Mouse (Mus musculus) liver, embryonic 15.5 days (tissue): ENCODE measurements around the gene Defb33. TPM values are rescaled to one million over a fixed set of nuclear protein-coding genes. Genes with fewer than 3 reads are reported as not detected.

Experiments used
- ATAC-seq: fragments of 200-750 bp; cut with Nextera tagmentation; 2 replicates; pipeline ENCODE4 v1.8.0; 2017; ENCODE audit warnings: moderate number of reproducible peaks, mild to moderate bottlenecking, moderate library complexity; ENCODE audit not compliant: insufficient read depth
- H3K27ac ChIP-seq: fragments of 300-500 bp; sonication (generic); replicated peaks from 2 replicates; pipeline ENCODE4 v1.5.1; 2015; ENCODE audit warnings: mild to moderate bottlenecking, inconsistent platforms
- H3K27me3 ChIP-seq: fragments of 300-500 bp; sonication (generic); 2 replicates; pipeline ENCODE4 v1.6.1; 2015; ENCODE audit warnings: mild to moderate bottlenecking, inconsistent platforms
- H3K36me3 ChIP-seq: fragments of 300-500 bp; sonication (generic); replicated peaks from 2 replicates; pipeline ENCODE4 v1.6.1; 2015; ENCODE audit warnings: moderate library complexity, mild to moderate bottlenecking, inconsistent platforms
- H3K4me1 ChIP-seq: fragments of 300-500 bp; sonication (generic); replicated peaks from 2 replicates; pipeline ENCODE4 v1.6.1; 2015; ENCODE audit warnings: inconsistent platforms
- H3K4me2 ChIP-seq: fragments of 300-500 bp; sonication (generic); 2 replicates; pipeline ENCODE4 v1.6.1; 2015; ENCODE audit warnings: moderate library complexity, mild to moderate bottlenecking, inconsistent platforms
- H3K4me3 ChIP-seq: fragments of 300-500 bp; sonication (generic); replicated peaks from 2 replicates; pipeline ENCODE4 v1.5.1; 2015; ENCODE audit warnings: mild to moderate bottlenecking, inconsistent platforms
- H3K9ac ChIP-seq: fragments of 300-500 bp; sonication (generic); 2 replicates; pipeline ENCODE4 v1.6.1; 2015; ENCODE audit warnings: moderate library complexity, mild to moderate bottlenecking, inconsistent platforms
- H3K9me3 ChIP-seq: fragments of 300-500 bp; sonication (generic); replicated peaks from 2 replicates; pipeline ENCODE4 v1.6.1; 2016; ENCODE audit warnings: inconsistent platforms
- WGBS: fragments of 180-500 bp; shearing (Covaris S2); methylation state at CpG from one replicate; pipeline ENCODE4 v1.1.7; 2015; ENCODE audit warnings: mixed read lengths; ENCODE audit not compliant: insufficient replicate concordance; 5-methylcytosine and 5-hydroxymethylcytosine counted together
- polyA plus RNA-seq: library from polyadenylated mRNA; unstranded; fragments of >200 nt; fragmentation: Nextera tagmentation; extraction: Ambion mirVana; gene quantifications from 2 replicates; pipeline ENCODE4 v1.2.1, GENCODE M21; 2015

The Defb33 gene
- polyA plus RNA-seq, result not detected in 2 replicates

DNA sequence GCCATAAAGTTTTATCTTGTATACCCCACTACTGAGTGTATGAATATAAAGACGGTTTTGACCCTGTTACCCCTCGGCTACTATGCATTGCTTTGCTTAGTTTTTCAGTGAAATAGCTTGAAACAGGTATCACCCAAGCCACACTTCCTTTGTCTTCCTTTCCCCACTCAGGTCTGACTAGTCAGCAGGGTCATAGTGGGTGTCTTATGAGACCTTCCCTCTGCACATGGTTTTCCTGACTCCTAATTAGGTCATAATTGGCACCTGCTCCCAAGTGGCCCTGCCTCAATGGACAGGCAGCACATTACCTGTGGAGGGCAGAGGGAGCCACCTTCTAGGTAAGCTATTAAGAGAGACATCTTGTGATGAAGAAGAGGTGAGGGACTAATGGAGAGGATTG, at the start of gene Defb33:
Gene Defb33 (plus strand): TSS at position 301 of the 400 bp plus-strand sequence.
- no peak within 1 kb of the TSS for H3K27ac ChIP-seq
- no peaks in the 10 kb centered on the region for H3K36me3 ChIP-seq
- H3K4me2 ChIP-seq, result no peak within 1 kb of the TSS
- whole genome bisulfite sequencing, result 55% methylated on average over 2 of the region's 2 CpGs
- H3K27me3 ChIP-seq, result no peaks in the 10 kb centered on the region
- no peaks in the 10 kb centered on the region; the same call in 1 of the 2 replicates for H3K9me3 ChIP-seq
- no peak within 1 kb of the TSS for H3K4me3 ChIP-seq
- ATAC-seq, result no peak
- H3K9ac ChIP-seq, result no peak within 1 kb of the TSS
- H3K4me1 ChIP-seq, result no peaks in the 10 kb centered on the region

DNA sequence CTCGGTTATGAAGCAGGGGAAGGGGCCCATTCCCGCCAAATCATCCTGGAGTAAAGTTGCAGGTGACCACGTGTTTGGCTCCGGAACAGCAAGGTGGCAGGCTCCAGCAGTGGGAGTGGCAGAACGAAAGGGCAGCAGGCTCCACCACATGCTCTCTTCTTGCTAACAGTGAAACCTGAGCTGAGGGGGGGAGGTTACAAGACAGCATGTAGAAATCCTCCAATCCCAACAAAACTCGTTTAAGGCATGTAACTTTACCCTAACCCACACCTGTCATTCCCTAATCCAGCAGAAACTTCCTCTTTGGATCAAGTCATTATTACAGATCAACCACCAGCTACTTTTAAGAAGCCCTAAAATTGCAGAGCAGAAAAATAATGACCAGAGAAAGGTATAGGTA, 17.9 kb upstream of the Defb33 start:
- H3K4me1 ChIP-seq, result no peaks in the 10 kb centered on the region
- no peaks in the 10 kb centered on the region for H3K27me3 ChIP-seq
- H3K9me3 ChIP-seq, result no peaks in the 10 kb centered on the region
- H3K9ac ChIP-seq, result no peak overlapping the region
- H3K4me3 ChIP-seq, result no peak overlapping the region
- WGBS, result 32% methylated on average over 6 of the region's 6 CpGs
- ATAC-seq, result no peak
- H3K36me3 ChIP-seq, result no peaks in the 10 kb centered on the region
- no peak overlapping the region for H3K4me2 ChIP-seq
- H3K27ac ChIP-seq, result no peak overlapping the region

DNA sequence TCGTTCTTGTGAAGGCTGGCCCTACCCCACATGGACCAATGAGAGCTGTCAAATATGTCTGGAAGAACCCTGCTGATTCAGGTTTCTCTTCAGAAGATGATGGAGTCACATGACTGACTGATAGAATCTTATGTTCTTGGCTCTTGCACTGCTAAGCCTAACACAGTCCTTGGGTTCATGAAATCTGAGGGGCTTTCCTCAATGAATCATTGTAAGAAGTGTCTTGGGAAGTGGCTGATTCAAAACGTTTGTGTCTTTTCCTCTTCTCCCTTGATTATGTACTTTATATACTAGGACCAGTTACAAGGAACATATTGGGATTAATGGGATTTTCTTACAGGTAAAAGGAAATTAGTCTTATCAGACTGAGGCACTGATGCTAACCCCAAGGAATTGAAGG, 10.1 kb downstream of the Defb33 start, which contains the start of gene Gm15056:
Gene Gm15056 (minus strand): TSS at position 101 of the 400 bp plus-strand sequence.
- H3K4me3 ChIP-seq, result no peak within 1 kb of the TSS
- no peak for ATAC-seq
- H3K4me2 ChIP-seq, result no peak within 1 kb of the TSS
- H3K4me1 ChIP-seq, result no peaks in the 10 kb centered on the region
- H3K27me3 ChIP-seq, result no peaks in the 10 kb centered on the region
- no peaks in the 10 kb centered on the region for H3K36me3 ChIP-seq
- H3K27ac ChIP-seq, result no peak within 1 kb of the TSS
- H3K9me3 ChIP-seq, result no peaks in the 10 kb centered on the region
- no peak within 1 kb of the TSS for H3K9ac ChIP-seq
- 15% methylated on average over 2 of the region's 2 CpGs for WGBS

DNA sequence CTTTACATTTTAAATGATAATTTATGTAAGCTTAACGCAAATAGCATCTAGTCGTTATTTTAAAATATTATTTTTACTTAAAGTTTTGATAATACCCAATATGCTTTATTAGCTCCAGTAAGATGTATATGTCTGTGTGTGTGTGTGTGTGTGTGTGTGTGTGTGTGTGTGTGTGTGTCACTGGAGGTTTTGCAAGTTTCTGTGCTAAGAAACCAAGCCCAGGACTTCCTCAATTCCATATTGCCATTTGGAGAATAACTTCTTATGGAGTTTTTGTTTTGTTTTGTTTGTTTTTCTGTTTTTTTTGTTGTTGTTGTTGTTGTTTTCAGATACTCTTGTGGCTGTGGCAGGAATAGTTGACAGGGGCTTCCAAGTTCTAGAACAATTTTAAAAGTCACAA, 14.7 kb downstream of the Defb33 start:
- Histone ChIP-seq H3K27ac (no peak overlapping the region), H3K4me1 (no peaks in the 10 kb centered on the region), H3K9ac (no peak overlapping the region), H3K4me3 (no peak overlapping the region), H3K4me2 (no peak overlapping the region), H3K9me3 (no peaks in the 10 kb centered on the region), H3K36me3 (no peaks in the 10 kb centered on the region), H3K27me3 (no peaks in the 10 kb centered on the region)
- ATAC-seq, result no peak
- WGBS, result 64% methylated on average over 2 of the region's 2 CpGs

DNA sequence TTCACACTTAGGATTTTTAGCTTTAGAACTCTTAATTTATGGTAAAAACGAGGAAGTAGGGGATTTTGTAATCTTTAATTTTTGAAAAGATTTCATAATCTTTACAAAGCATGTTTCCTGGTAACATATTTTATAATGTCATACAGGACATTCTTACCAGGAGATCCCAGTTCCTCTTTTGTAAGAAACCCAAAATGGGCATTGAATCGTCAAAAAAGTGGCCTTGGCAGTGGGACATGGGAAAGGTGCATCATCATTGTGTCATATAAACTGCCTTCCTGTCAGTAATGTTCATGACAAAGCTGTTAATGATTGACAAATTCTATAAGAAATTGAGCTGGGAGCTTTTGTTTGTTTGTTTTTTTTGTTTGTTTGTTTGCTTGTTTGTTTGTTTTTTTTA, 15.8 kb downstream of the Defb33 start:
- Histone ChIP-seq H3K27me3 (no peaks in the 10 kb centered on the region), H3K4me1 (no peaks in the 10 kb centered on the region), H3K9me3 (no peaks in the 10 kb centered on the region), H3K36me3 (no peaks in the 10 kb centered on the region), H3K4me2 (no peak overlapping the region), H3K27ac (no peak overlapping the region), H3K4me3 (no peak overlapping the region), H3K9ac (no peak overlapping the region)
- 31% methylated on average over 2 of the region's 2 CpGs for WGBS
- ATAC-seq, result no peak

DNA sequence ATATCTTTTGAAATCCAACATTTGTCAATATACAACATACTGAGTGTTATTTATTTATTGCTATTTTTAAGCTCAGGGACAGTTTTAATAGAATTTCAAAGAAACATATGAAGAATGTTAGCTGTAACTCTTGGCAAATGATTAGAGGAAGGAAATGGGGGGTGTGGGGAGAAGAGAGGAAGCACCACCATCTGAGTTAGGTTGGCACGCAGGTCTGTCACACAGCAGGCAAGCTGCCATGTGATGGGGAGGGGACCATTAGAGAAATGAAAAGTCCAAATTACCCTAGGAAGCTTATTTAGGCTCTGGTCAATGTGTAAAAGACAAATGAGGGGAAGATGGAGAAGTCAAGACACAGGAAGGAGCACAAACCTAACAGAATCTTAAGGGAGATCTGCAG, 19.8 kb downstream of the Defb33 start:
- Histone ChIP-seq H3K36me3 (no peaks in the 10 kb centered on the region), H3K4me2 (no peak overlapping the region), H3K4me3 (no peak overlapping the region), H3K27ac (no peak overlapping the region), H3K9me3 (no peaks in the 10 kb centered on the region), H3K27me3 (no peaks in the 10 kb centered on the region), H3K9ac (no peak overlapping the region), H3K4me1 (no peaks in the 10 kb centered on the region)
- ATAC-seq, result no peak
- WGBS, result 46% methylated on average over 1 of the region's 1 CpGs

DNA sequence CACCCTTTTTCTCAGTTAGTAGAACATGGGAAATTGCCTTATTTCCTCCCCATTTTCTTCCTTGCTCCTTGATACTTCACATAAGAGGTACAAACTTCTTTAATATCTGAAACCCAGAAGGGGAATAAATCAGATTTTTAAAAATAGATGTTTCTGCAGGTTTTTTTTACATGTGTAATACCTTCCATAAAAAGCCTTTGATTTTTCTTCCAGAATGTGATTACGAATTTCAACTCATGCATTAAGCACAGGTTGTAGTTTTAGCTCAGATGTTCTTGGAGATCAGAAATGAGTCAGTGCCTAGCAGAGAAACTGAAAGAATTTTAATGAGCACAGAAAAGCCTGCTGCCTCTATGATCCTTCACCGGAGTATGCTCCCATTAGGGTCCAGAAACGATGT, 29.5 kb downstream of the Defb33 start, which contains the start of gene Gm6040:
Gene Gm6040 (minus strand): TSS at position 101 of the 400 bp plus-strand sequence.
- H3K27me3 ChIP-seq, result no peaks in the 10 kb centered on the region
- no peak within 1 kb of the TSS for H3K9ac ChIP-seq
- no peak within 1 kb of the TSS for H3K4me3 ChIP-seq
- no peak within 1 kb of the TSS for H3K4me2 ChIP-seq
- no peaks in the 10 kb centered on the region for H3K36me3 ChIP-seq
- WGBS, result 47% methylated on average over 3 of the region's 3 CpGs
- no peaks in the 10 kb centered on the region for H3K4me1 ChIP-seq
- ATAC-seq, result no peak
- H3K27ac ChIP-seq, result no peak within 1 kb of the TSS
- no peaks in the 10 kb centered on the region for H3K9me3 ChIP-seq

DNA sequence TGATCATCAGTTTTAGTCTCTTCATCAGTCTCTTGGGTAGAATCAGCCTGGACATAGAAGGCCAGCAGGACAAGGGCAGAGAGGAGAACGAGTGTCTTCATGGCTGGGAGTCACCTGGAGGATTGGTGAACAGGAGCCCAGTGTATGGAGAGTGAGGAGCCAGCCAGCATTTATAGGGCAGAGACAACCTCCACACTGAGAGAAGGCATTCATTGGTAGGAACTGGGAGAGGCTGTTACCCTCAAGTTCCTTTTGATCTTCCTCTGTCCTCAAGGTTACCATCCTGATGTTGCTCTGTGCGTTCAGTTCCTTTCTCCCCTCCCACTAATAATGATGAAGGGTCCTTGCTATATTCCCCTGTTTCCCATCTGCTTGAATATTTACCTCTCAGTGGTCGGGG, 52.1 kb downstream of the Defb33 start, which contains the start of gene AY761185:
Gene AY761185 (minus strand): TSS at position 101 of the 400 bp plus-strand sequence.
- no peak for ATAC-seq
- H3K27me3 ChIP-seq, result no peaks in the 10 kb centered on the region
- no peak within 1 kb of the TSS for H3K27ac ChIP-seq
- H3K4me3 ChIP-seq, result no peak within 1 kb of the TSS
- no peaks in the 10 kb centered on the region for H3K9me3 ChIP-seq
- no peaks in the 10 kb centered on the region for H3K4me1 ChIP-seq
- H3K9ac ChIP-seq, result no peak within 1 kb of the TSS
- WGBS, result 51% methylated on average over 3 of the region's 3 CpGs
- no peak within 1 kb of the TSS for H3K4me2 ChIP-seq
- H3K36me3 ChIP-seq, result no peaks in the 10 kb centered on the region

Other genes with a start within 250 kb of the Defb33 start
- gene Gm15056, start 10.0 kb downstream of the Defb33 start, polyA plus RNA-seq, result not detected in 2 replicates
- not detected in 2 replicates for gene Gm6040, start 29.4 kb downstream of the Defb33 start, polyA plus RNA-seq
- gene AY761185, start 52.0 kb downstream of the Defb33 start, polyA plus RNA-seq, result not detected in 2 replicates
- gene Defa21, start 132.9 kb downstream of the Defb33 start, polyA plus RNA-seq, result not detected in 2 replicates
- gene Defa23, start 162.4 kb downstream of the Defb33 start, polyA plus RNA-seq, result not detected in 2 replicates
- gene Defa35, start 172.4 kb downstream of the Defb33 start, polyA plus RNA-seq, result not detected in 2 replicates
- not detected in 2 replicates for gene Defa25, start 191.8 kb downstream of the Defb33 start, polyA plus RNA-seq
- gene Gm14851, start 203.4 kb downstream of the Defb33 start, polyA plus RNA-seq, result not detected in 2 replicates
- not detected in 2 replicates for gene Defa30, start 242.0 kb downstream of the Defb33 start, polyA plus RNA-seq